Mouse (Mus musculus): ENCODE data around the gene Tomm20. TPM values are rescaled to one million over a fixed set of nuclear protein-coding genes. Genes with fewer than 3 reads are reported as not detected.
"Not testable (repeated sequence)": the region's sequence is repeated elsewhere in the genome, so short reads cannot be mapped to it uniquely, and the experiment has no call there.

Tomm20 gene
- polyA plus RNA-seq, 1 experiment: 642 TPM

DNA sequence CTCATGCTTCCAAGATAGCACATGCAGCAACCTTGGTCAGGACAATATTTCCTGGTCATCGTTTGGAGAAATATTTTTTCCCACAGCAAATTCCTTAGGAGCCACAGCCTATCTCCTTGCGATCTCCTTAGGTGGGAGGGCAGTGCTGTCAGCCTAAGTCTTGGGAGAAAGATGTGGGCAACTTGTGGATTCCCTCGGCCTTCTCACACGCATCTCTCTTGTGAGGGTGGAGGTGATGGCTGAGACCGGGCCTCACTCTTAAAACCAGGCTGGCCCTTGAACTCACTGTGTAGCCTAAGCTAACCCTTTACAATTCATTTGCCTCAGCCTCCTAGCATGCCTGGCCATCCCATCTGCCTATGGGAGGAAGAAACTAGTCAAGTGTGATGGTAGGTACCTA is 25.9 kb downstream of the Tomm20 start:
- no peaks in the 10 kb centered on the region for H3K4me1 ChIP-seq (ENCODE audit: control insufficient read depth, insufficient read depth, low read length)
- H3K27ac ChIP-seq (ENCODE audit: insufficient read depth, low read length): no peak overlapping the region
- TF ChIP-seq POLR2A (IDR thresholded peaks at IDR 0.05; ENCODE audit: insufficient read depth, low read length): no peak
- TF ChIP-seq CTCF (IDR thresholded peaks at IDR 0.05; ENCODE audit: low read depth, low read length): no peak
- no peak for TF ChIP-seq EP300 (IDR thresholded peaks at IDR 0.05; ENCODE audit: insufficient read depth, low read depth, low read length)
- no peak overlapping the region for H3K4me3 ChIP-seq (ENCODE audit: low read depth, low read length)
- 0 out of 2 replicates have a peak, but pooled peaks cover 4% of the 10 kb centered on the region for H3K36me3 ChIP-seq (ENCODE audit: control insufficient read depth, insufficient read depth, low read length, poor library complexity, severe bottlenecking)
- H3K27me3 ChIP-seq (ENCODE audit: control insufficient read depth, insufficient read depth, low read length, poor library complexity, severe bottlenecking): no peaks in the 10 kb centered on the region
- no peaks in the 10 kb centered on the region for H3K9me3 ChIP-seq (replicated peaks; ENCODE audit: control insufficient read depth, insufficient read depth, low read length, poor library complexity, severe bottlenecking)
- no peak overlapping the region for H3K9ac ChIP-seq (ENCODE audit: low read depth, poor library complexity, severe bottlenecking)

DNA sequence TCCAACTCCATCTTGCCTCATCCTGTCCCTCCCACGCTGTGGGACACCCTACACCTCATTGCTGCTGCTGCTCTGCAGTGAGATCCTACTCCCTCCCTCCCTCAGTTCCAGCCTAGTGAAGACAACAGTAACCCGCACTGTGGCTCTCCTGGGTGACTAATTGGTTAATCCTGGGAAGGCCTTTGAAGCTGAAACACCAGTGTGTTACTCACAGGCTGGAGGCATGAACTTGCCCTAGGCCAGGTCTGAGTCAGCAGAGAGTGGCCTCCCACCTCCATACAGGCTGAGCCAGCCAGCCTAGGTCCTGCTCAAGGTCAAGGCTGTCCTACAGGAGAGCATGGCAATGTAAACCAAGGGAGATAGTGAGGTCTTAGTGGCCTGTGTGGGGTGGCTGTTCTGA is 26.4 kb downstream of the Tomm20 start:
- TF ChIP-seq POLR2A (IDR thresholded peaks at IDR 0.05; ENCODE audit: insufficient read depth, low read length) (no peak), EP300 (IDR thresholded peaks at IDR 0.05; ENCODE audit: insufficient read depth, low read depth, low read length) (no peak), CTCF (IDR thresholded peaks at IDR 0.05; ENCODE audit: low read depth, low read length) (no peak)
- Histone ChIP-seq H3K9ac (ENCODE audit: low read depth, poor library complexity, severe bottlenecking) (no peak overlapping the region), H3K27ac (ENCODE audit: insufficient read depth, low read length) (no peak overlapping the region)

DNA sequence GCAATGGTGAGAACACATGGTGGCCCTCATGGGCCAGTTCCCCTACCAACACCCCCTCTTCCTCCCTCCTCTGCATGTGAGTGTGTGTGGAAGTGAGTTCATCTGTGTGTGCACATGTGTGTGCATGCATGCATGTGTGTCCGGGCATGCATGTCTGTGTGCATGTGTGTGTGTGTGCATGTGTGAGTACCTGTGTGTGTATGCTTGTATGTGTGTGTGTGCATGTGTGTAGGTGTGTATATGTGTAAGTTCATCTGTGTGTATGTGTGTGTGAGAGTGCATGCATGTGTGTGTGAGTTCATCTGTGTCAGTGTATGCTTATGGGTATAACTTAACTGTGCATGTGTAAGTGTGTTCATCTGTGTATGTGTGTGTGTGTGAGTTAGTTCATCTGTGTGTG is 27.3 kb downstream of the Tomm20 start:
- H3K27ac ChIP-seq (ENCODE audit: insufficient read depth, low read length): no peak overlapping the region
- 0 out of 2 replicates have a peak, but pooled peaks cover 4% of the 10 kb centered on the region for H3K36me3 ChIP-seq (ENCODE audit: control insufficient read depth, insufficient read depth, low read length, poor library complexity, severe bottlenecking)
- H3K27me3 ChIP-seq (ENCODE audit: control insufficient read depth, insufficient read depth, low read length, poor library complexity, severe bottlenecking): no peaks in the 10 kb centered on the region
- no peak overlapping the region for H3K9ac ChIP-seq (ENCODE audit: low read depth, poor library complexity, severe bottlenecking)
- no peaks in the 10 kb centered on the region for H3K9me3 ChIP-seq (replicated peaks; ENCODE audit: control insufficient read depth, insufficient read depth, low read length, poor library complexity, severe bottlenecking)
- TF ChIP-seq CTCF (IDR thresholded peaks at IDR 0.05; ENCODE audit: low read depth, low read length) (no peak), EP300 (IDR thresholded peaks at IDR 0.05; ENCODE audit: insufficient read depth, low read depth, low read length) (no peak), POLR2A (IDR thresholded peaks at IDR 0.05; ENCODE audit: insufficient read depth, low read length) (no peak)
- H3K4me1 ChIP-seq (ENCODE audit: control insufficient read depth, insufficient read depth, low read length): no peaks in the 10 kb centered on the region
- no peak overlapping the region for H3K4me3 ChIP-seq (ENCODE audit: low read depth, low read length)

More for the DNA sequence above, 26.4 kb downstream of the Tomm20 start:
- Histone ChIP-seq H3K4me1 (ENCODE audit: control insufficient read depth, insufficient read depth, low read length) (no peaks in the 10 kb centered on the region), H3K36me3 (ENCODE audit: control insufficient read depth, insufficient read depth, low read length, poor library complexity, severe bottlenecking) (0 out of 2 replicates have a peak, but pooled peaks cover 4% of the 10 kb centered on the region), H3K27me3 (ENCODE audit: control insufficient read depth, insufficient read depth, low read length, poor library complexity, severe bottlenecking) (no peaks in the 10 kb centered on the region), H3K4me3 (ENCODE audit: low read depth, low read length) (no peak overlapping the region), H3K9me3 (replicated peaks; ENCODE audit: control insufficient read depth, insufficient read depth, low read length, poor library complexity, severe bottlenecking) (no peaks in the 10 kb centered on the region)

DNA sequence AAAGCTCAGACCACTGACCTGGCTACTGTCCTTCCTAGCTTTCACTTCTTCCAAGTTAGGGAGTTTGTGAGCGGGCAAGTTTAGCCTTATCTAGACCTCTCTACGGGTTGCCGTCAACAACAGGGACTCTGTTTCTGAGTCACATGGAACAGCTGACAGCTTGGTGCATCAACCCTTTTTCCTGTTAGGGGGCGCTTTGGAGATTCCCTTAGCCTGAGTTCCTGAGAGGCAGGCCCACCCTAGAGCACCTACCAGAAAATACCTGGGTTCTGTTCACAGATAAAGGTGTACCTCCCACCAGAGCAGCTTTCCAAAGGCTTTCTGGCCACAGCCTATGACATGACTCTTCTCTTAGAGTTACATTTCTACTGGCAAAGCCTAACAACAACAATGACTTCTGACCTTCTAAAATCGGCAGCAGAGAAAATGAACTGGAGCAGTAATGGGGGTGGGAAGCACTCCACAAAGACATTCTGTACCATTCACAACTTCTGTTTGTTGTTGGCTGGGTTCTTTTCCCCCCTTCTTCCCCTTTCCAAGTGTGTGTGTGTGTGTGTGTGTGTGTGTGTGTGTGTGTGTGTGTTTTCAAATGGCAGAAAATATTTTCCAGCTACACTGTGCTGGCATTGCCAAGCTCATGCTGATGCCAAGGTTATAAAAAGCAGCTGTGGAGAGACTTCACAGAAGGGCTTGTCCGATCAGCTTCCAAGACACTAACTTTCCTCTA is 28.3 kb downstream of the Tomm20 start:
- Histone ChIP-seq H3K27ac (ENCODE audit: insufficient read depth, low read length) (no peak overlapping the region), H3K4me3 (ENCODE audit: low read depth, low read length) (no peak overlapping the region), H3K27me3 (ENCODE audit: control insufficient read depth, insufficient read depth, low read length, poor library complexity, severe bottlenecking) (no peaks in the 10 kb centered on the region), H3K36me3 (ENCODE audit: control insufficient read depth, insufficient read depth, low read length, poor library complexity, severe bottlenecking) (no peaks in the 10 kb centered on the region), H3K4me1 (ENCODE audit: control insufficient read depth, insufficient read depth, low read length) (no peaks in the 10 kb centered on the region), H3K9me3 (replicated peaks; ENCODE audit: control insufficient read depth, insufficient read depth, low read length, poor library complexity, severe bottlenecking) (no peaks in the 10 kb centered on the region), H3K9ac (ENCODE audit: low read depth, poor library complexity, severe bottlenecking) (no peak overlapping the region)
- TF ChIP-seq CTCF (IDR thresholded peaks at IDR 0.05; ENCODE audit: low read depth, low read length) (no peak), EP300 (IDR thresholded peaks at IDR 0.05; ENCODE audit: insufficient read depth, low read depth, low read length) (no peak), POLR2A (IDR thresholded peaks at IDR 0.05; ENCODE audit: insufficient read depth, low read length) (no peak)

DNA sequence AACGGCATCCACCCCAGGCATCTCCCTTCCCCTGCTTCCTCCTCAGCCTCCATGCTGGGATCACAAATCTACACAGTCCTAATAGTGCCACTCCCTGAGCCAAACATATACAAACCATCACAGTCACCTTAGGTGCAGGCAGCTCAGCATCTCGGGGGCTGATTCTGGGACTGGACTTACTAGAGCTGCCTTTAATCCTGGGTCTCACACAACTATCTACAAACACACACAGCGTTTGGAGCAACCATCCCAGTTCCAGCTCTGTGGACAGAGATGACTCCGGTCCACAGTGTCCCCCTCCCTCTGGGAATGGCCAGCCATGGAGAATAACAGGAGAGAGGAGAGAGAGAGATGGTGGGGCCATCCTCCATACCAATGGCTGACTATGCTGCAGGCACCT is 29.0 kb downstream of the Tomm20 start:
- Histone ChIP-seq H3K27me3 (ENCODE audit: control insufficient read depth, insufficient read depth, low read length, poor library complexity, severe bottlenecking) (no peaks in the 10 kb centered on the region), H3K9ac (ENCODE audit: low read depth, poor library complexity, severe bottlenecking) (no peak overlapping the region), H3K9me3 (replicated peaks; ENCODE audit: control insufficient read depth, insufficient read depth, low read length, poor library complexity, severe bottlenecking) (no peaks in the 10 kb centered on the region), H3K4me3 (ENCODE audit: low read depth, low read length) (no peak overlapping the region), H3K4me1 (ENCODE audit: control insufficient read depth, insufficient read depth, low read length) (no peaks in the 10 kb centered on the region), H3K36me3 (ENCODE audit: control insufficient read depth, insufficient read depth, low read length, poor library complexity, severe bottlenecking) (no peaks in the 10 kb centered on the region), H3K27ac (ENCODE audit: insufficient read depth, low read length) (no peak overlapping the region)
- TF ChIP-seq POLR2A (IDR thresholded peaks at IDR 0.05; ENCODE audit: insufficient read depth, low read length) (no peak), CTCF (IDR thresholded peaks at IDR 0.05; ENCODE audit: low read depth, low read length) (no peak), EP300 (IDR thresholded peaks at IDR 0.05; ENCODE audit: insufficient read depth, low read depth, low read length) (no peak)

DNA sequence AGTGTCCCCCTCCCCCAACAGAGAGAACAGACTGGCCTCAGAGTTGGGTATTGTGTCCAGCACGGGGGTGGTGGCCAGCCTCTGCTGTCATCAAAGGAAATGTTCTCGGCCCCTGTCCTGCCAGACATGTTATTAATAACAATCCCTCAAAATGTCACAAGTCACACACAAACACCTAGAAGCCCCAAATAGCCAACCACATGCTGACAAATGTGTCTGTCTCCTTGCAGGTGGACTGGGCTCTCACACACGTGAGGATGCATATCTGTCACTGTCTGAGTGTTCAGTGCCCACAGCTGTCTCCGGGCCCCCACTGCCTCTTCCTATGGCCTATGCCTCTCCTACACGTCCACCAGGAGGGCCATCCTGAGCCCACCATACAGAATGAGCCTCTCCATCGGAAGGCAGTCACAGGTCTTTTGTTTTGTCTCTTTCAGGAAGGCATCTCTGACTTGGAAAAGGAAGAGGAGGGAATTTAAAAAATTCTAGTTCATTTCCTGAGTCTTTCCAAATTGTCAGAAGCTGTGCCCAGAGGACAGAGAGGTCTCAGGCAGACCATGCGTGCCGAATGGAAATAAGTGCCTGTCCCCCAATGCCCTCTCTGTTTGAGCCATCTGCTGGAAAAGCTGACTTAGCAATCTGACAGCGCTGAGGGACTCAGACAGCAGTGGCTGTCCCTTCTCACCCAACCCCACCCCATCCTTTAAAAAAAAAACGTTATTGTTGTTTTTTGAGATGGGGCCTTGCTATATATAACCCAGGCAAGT is 30.9 kb downstream of the Tomm20 start:
- no peak overlapping the region for H3K9ac ChIP-seq (ENCODE audit: low read depth, poor library complexity, severe bottlenecking)
- TF ChIP-seq EP300 (IDR thresholded peaks at IDR 0.05; ENCODE audit: insufficient read depth, low read depth, low read length) (no peak), POLR2A (IDR thresholded peaks at IDR 0.05; ENCODE audit: insufficient read depth, low read length) (no peak), CTCF (IDR thresholded peaks at IDR 0.05; ENCODE audit: low read depth, low read length) (no peak)
- H3K4me3 ChIP-seq (ENCODE audit: low read depth, low read length): no peak overlapping the region
- no peaks in the 10 kb centered on the region for H3K36me3 ChIP-seq (ENCODE audit: control insufficient read depth, insufficient read depth, low read length, poor library complexity, severe bottlenecking)
- H3K4me1 ChIP-seq (ENCODE audit: control insufficient read depth, insufficient read depth, low read length): no peaks in the 10 kb centered on the region
- no peaks in the 10 kb centered on the region for H3K27me3 ChIP-seq (ENCODE audit: control insufficient read depth, insufficient read depth, low read length, poor library complexity, severe bottlenecking)
- H3K27ac ChIP-seq (ENCODE audit: insufficient read depth, low read length): no peak overlapping the region
- H3K9me3 ChIP-seq (replicated peaks; ENCODE audit: control insufficient read depth, insufficient read depth, low read length, poor library complexity, severe bottlenecking): no peaks in the 10 kb centered on the region

DNA sequence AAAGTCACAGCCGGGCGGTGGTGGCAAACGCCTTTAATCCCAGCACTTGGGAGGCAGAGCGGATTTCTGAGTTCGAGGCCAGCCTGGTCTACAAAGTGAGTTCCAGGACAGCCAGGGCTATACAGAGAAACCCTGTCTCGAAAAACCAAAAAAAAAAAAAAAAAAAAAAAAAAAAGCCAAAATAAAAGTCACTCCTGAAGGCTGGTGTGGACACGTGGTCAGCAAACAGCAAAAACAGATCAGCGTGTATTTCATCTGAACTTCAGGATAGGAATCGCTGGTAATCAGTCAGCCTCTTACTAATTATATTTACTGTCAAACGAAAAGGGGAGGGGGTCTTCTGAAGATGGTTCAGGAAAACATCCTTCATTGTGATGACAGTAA is 31.5 kb downstream of the Tomm20 start:
- not testable (repeated sequence) for H3K27ac ChIP-seq (ENCODE audit: insufficient read depth, low read length); H3K4me1 ChIP-seq (ENCODE audit: control insufficient read depth, insufficient read depth, low read length); H3K9me3 ChIP-seq (replicated peaks; ENCODE audit: control insufficient read depth, insufficient read depth, low read length, poor library complexity, severe bottlenecking); H3K9ac ChIP-seq (ENCODE audit: low read depth, poor library complexity, severe bottlenecking); H3K4me3 ChIP-seq (ENCODE audit: low read depth, low read length); H3K36me3 ChIP-seq (ENCODE audit: control insufficient read depth, insufficient read depth, low read length, poor library complexity, severe bottlenecking); H3K27me3 ChIP-seq (ENCODE audit: control insufficient read depth, insufficient read depth, low read length, poor library complexity, severe bottlenecking)

Data from ES-Bruce4 (cell line).